Mouse (Mus musculus): Measurements from ENCODE around the gene Cpa4. TPM values are rescaled to one million over a fixed set of nuclear protein-coding genes. Genes with fewer than 3 reads are reported as not detected.
A peak's percentile ranks its signal among the peaks of the same experiment; 100 is the strongest.

Cpa4 gene
- polyA plus RNA-seq, 1 experiment from 2014 or later = 2.8 TPM

DNA sequence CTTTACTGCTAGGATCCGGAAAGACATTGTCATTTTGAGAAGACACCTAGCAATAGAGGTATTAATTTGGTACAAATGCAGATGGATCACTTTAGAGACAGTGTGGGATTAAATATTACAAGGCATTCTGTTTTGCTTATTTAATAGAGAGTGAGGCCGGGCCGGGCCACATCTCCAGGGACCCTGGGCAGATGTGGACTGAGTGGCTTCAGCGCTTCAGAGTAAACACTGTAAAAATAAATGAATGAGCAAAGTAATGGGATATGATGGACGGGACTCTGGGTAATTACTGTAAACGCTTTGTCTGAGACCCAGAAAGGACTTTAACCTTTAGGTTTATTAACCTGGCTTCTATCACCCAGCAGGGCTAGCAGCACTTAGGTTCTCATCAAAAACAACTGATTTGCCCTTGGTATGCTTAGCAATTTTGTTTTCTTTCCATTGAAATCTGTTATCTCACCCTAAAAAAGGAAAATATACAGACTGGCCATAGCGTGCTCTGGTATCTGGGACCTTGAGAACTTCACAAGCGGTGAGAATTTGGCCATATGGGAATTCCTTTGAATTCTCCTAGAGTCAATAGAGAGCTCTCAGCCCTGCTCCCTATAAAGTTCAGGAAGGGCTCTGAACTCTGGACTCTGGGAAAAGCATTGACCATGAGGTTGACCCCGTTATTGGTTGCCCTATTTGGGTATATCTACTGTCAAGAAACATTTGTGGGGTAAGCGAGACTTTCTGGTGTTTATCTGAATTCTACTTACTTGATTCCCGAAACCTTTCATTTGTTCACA is 27.0 kb upstream of the Cpa4 start, which contains the start of gene Cpa2:
TSS of gene Cpa2 (plus strand) at position 574 of the 791 bp plus-strand sequence.
- Histone ChIP-seq H3K9me3 (replicated peaks; ENCODE audit: control insufficient read depth, low read length) (0 out of 2 replicates have a peak, but pooled peaks cover 2% of the 10 kb centered on the region), H3K4me3 (ENCODE audit: low read depth, low read length) (no peak within 1 kb of the TSS), H3K4me2 (ENCODE audit: low read length) (no peak within 1 kb of the TSS), H3K27me3 (replicated peaks; ENCODE audit: control insufficient read depth, insufficient read depth, low read length) (no peaks in the 10 kb centered on the region), H3K4me1 (ENCODE audit: control insufficient read depth, insufficient read depth, low read length) (no peaks in the 10 kb centered on the region; the same call in 1 of the 2 replicates), H3K27ac (ENCODE audit: low read depth, low read length) (no peak within 1 kb of the TSS), H3K9ac (ENCODE audit: low read length) (no peak within 1 kb of the TSS), H3K36me3 (ENCODE audit: control insufficient read depth, insufficient read depth, low read length) (no peaks in the 10 kb centered on the region)
- ATAC-seq = no peak
- WGBS = 87% methylated on average over 11 of the region's 11 CpGs
- no peak for DNase-seq (ENCODE audit: low spot score)

- ATAC-seq (no peak), DNase-seq (ENCODE audit: low spot score) (no peak)
- H3K9ac ChIP-seq (ENCODE audit: low read length) = no peak overlapping the region
- no peak overlapping the region for H3K4me3 ChIP-seq (ENCODE audit: low read depth, low read length)
- no peaks in the 10 kb centered on the region for H3K36me3 ChIP-seq (ENCODE audit: control insufficient read depth, insufficient read depth, low read length)
- no peaks in the 10 kb centered on the region for H3K27me3 ChIP-seq (replicated peaks; ENCODE audit: control insufficient read depth, insufficient read depth, low read length)
- WGBS = 92% methylated on average over 6 of the region's 6 CpGs
- H3K9me3 ChIP-seq (replicated peaks; ENCODE audit: control insufficient read depth, low read length) = 0 out of 2 replicates have a peak, but pooled peaks cover 2% of the 10 kb centered on the region
- H3K27ac ChIP-seq (ENCODE audit: low read depth, low read length) = no peak overlapping the region
- peaks cover 6% of the 10 kb centered on the region for H3K4me1 ChIP-seq (ENCODE audit: control insufficient read depth, insufficient read depth, low read length)
- no peak overlapping the region for H3K4me2 ChIP-seq (ENCODE audit: low read length)
Observed at GRCm38 (mm10) chr6:30542277-30542676, 25.9 kb upstream of the Cpa4 start.

GRCm38 (mm10) chr6:30543077-30543476 is 25.1 kb upstream of the Cpa4 start:
- H3K4me1 ChIP-seq (ENCODE audit: control insufficient read depth, insufficient read depth, low read length) = peaks cover 12% of the 10 kb centered on the region
- H3K27ac ChIP-seq (ENCODE audit: low read depth, low read length) = no peak overlapping the region
- no peak for ATAC-seq
- no peak overlapping the region for H3K4me3 ChIP-seq (ENCODE audit: low read depth, low read length)
- DNase-seq (ENCODE audit: low spot score) = no peak
- WGBS = 55% methylated on average over 12 of the region's 12 CpGs
- no peak overlapping the region for H3K4me2 ChIP-seq (ENCODE audit: low read length)
- H3K27me3 ChIP-seq (replicated peaks; ENCODE audit: control insufficient read depth, insufficient read depth, low read length) = no peaks in the 10 kb centered on the region
- H3K36me3 ChIP-seq (ENCODE audit: control insufficient read depth, insufficient read depth, low read length) = no peaks in the 10 kb centered on the region
- H3K9me3 ChIP-seq (replicated peaks; ENCODE audit: control insufficient read depth, low read length) = 0 out of 2 replicates have a peak, but pooled peaks cover 2% of the 10 kb centered on the region
- H3K9ac ChIP-seq (ENCODE audit: low read length) = no peak overlapping the region

GRCm38 (mm10) chr6:30543851-30544250 is 24.3 kb upstream of the Cpa4 start:
- no peak overlapping the region for H3K4me2 ChIP-seq (ENCODE audit: low read length)
- no peaks in the 10 kb centered on the region for H3K36me3 ChIP-seq (ENCODE audit: control insufficient read depth, insufficient read depth, low read length)
- H3K9me3 ChIP-seq (replicated peaks; ENCODE audit: control insufficient read depth, low read length) = 0 out of 2 replicates have a peak, but pooled peaks cover 2% of the 10 kb centered on the region
- WGBS = 28% methylated on average over 8 of the region's 8 CpGs
- H3K4me1 ChIP-seq (ENCODE audit: control insufficient read depth, insufficient read depth, low read length) = peaks cover 17% of the 10 kb centered on the region
- H3K9ac ChIP-seq (ENCODE audit: low read length) = no peak overlapping the region
- DNase-seq (ENCODE audit: low spot score) = no peak
- H3K4me3 ChIP-seq (ENCODE audit: low read depth, low read length) = no peak overlapping the region
- no peaks in the 10 kb centered on the region for H3K27me3 ChIP-seq (replicated peaks; ENCODE audit: control insufficient read depth, insufficient read depth, low read length)
- ATAC-seq = no peak
- H3K27ac ChIP-seq (ENCODE audit: low read depth, low read length) = no peak overlapping the region

GRCm38 (mm10) chr6:30545689-30546088 is 22.5 kb upstream of the Cpa4 start:
- Histone ChIP-seq H3K36me3 (ENCODE audit: control insufficient read depth, insufficient read depth, low read length) (no peaks in the 10 kb centered on the region), H3K27ac (ENCODE audit: low read depth, low read length) (no peak overlapping the region), H3K9ac (ENCODE audit: low read length) (no peak overlapping the region), H3K4me2 (ENCODE audit: low read length) (no peak overlapping the region), H3K4me1 (ENCODE audit: control insufficient read depth, insufficient read depth, low read length) (peaks cover 25% of the 10 kb centered on the region), H3K9me3 (replicated peaks; ENCODE audit: control insufficient read depth, low read length) (no peaks in the 10 kb centered on the region), H3K4me3 (ENCODE audit: low read depth, low read length) (no peak overlapping the region), H3K27me3 (replicated peaks; ENCODE audit: control insufficient read depth, insufficient read depth, low read length) (no peaks in the 10 kb centered on the region)
- DNase-seq (ENCODE audit: low spot score) = no peak
- ATAC-seq = no peak
- WGBS = 81% methylated on average over 7 of the region's 7 CpGs

DNA sequence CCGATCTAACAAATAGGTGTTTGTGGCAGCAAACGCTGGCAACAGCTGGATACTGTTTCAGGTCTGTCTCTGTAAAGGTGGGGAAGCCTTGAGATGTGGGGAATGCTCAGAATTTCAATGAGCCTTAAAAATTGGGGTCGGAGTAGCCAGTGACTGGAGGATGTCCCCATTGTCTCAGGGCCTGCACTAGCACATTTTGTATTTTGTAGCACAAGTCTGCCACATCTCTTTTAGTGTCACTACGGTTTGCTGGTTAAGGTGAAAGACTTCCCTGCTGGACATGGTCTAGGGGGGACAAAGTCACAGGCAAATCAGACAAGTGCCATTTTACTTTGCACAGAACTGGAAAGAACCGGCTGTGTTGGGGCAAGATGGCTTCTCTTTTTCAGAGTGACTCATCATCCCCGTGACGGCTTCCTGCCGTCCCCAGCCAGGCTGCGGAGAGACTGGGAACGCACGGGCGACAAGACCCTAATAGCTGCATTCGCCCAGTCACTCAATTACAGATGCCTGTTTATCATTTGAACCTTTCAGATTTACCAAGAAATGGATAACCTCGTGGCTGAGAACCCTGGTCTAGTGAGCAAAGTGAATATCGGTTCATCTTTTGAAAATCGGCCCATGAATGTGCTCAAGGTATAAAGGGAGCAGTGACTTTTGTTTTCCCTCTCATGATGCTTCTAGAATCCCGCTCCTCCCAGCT is 21.4 kb upstream of the Cpa4 start:
- Histone ChIP-seq H3K4me3 (ENCODE audit: low read depth, low read length) (peak overlapping the region; percentile 15), H3K9ac (ENCODE audit: low read length) (peak overlapping the region; percentile 46), H3K9me3 (replicated peaks; ENCODE audit: control insufficient read depth, low read length) (no peaks in the 10 kb centered on the region), H3K27me3 (replicated peaks; ENCODE audit: control insufficient read depth, insufficient read depth, low read length) (no peaks in the 10 kb centered on the region), H3K4me1 (ENCODE audit: control insufficient read depth, insufficient read depth, low read length) (peaks cover 27% of the 10 kb centered on the region), H3K4me2 (ENCODE audit: low read length) (peak overlapping the region; percentile 44), H3K36me3 (ENCODE audit: control insufficient read depth, insufficient read depth, low read length) (no peaks in the 10 kb centered on the region), H3K27ac (ENCODE audit: low read depth, low read length) (peak overlapping the region; percentile 89)
- DNase-seq (ENCODE audit: low spot score) (peak; percentile 82), ATAC-seq (peak; percentile 69)
- WGBS = 6% methylated on average over 17 of the region's 17 CpGs

GRCm38 (mm10) chr6:30547274-30547645 is 20.9 kb upstream of the Cpa4 start:
- Histone ChIP-seq H3K27me3 (replicated peaks; ENCODE audit: control insufficient read depth, insufficient read depth, low read length) (no peaks in the 10 kb centered on the region), H3K9me3 (replicated peaks; ENCODE audit: control insufficient read depth, low read length) (no peaks in the 10 kb centered on the region), H3K36me3 (ENCODE audit: control insufficient read depth, insufficient read depth, low read length) (no peaks in the 10 kb centered on the region), H3K27ac (ENCODE audit: low read depth, low read length) (peak overlapping the region; percentile 89), H3K4me1 (ENCODE audit: control insufficient read depth, insufficient read depth, low read length) (peaks cover 30% of the 10 kb centered on the region), H3K9ac (ENCODE audit: low read length) (peak overlapping the region; percentile 46; the same call in 1 of the 2 replicates), H3K4me2 (ENCODE audit: low read length) (peak overlapping the region; percentile 44), H3K4me3 (ENCODE audit: low read depth, low read length) (peak overlapping the region; percentile 15)
- under 1% methylated on average over 13 of the region's 17 CpGs for WGBS
- ATAC-seq (peak; percentile 67), DNase-seq (ENCODE audit: low spot score) (peak; percentile 91)

- DNase-seq (ENCODE audit: low spot score) (no peak), ATAC-seq (no peak)
- Histone ChIP-seq H3K36me3 (ENCODE audit: control insufficient read depth, insufficient read depth, low read length) (no peaks in the 10 kb centered on the region), H3K4me3 (ENCODE audit: low read depth, low read length) (0 out of 2 replicates have a peak overlapping the region, but pooled peaks have one; percentile 15), H3K9ac (ENCODE audit: low read length) (no peak overlapping the region), H3K27ac (ENCODE audit: low read depth, low read length) (peak overlapping the region; percentile 89), H3K4me1 (ENCODE audit: control insufficient read depth, insufficient read depth, low read length) (peaks cover 33% of the 10 kb centered on the region), H3K9me3 (replicated peaks; ENCODE audit: control insufficient read depth, low read length) (no peaks in the 10 kb centered on the region), H3K4me2 (ENCODE audit: low read length) (peak overlapping the region; percentile 44), H3K27me3 (replicated peaks; ENCODE audit: control insufficient read depth, insufficient read depth, low read length) (no peaks in the 10 kb centered on the region)
- WGBS = 13% methylated on average over 9 of the region's 9 CpGs
Observed at GRCm38 (mm10) chr6:30547656-30548306, 20.4 kb upstream of the Cpa4 start.
